Mouse (Mus musculus) R1 (cell line): ENCODE measurements around the gene Map3k7cl.

Experiments used
- DNase-seq: peaks from one replicate; pipeline ENCODE4 v3.0.0-alpha.2; 2018; ENCODE audit warnings: low read depth, low spot score

The Map3k7cl gene

GRCm38 (mm10) chr16:87552907-87553691 lies at the start of gene Map3k7cl:
TSS of gene Map3k7cl (plus strand) at chr16:87553330.
- no peak for DNase-seq

GRCm38 (mm10) chr16:87511706-87512105 lies 41.4 kb upstream of the Map3k7cl start:
- no peak for DNase-seq

DNA sequence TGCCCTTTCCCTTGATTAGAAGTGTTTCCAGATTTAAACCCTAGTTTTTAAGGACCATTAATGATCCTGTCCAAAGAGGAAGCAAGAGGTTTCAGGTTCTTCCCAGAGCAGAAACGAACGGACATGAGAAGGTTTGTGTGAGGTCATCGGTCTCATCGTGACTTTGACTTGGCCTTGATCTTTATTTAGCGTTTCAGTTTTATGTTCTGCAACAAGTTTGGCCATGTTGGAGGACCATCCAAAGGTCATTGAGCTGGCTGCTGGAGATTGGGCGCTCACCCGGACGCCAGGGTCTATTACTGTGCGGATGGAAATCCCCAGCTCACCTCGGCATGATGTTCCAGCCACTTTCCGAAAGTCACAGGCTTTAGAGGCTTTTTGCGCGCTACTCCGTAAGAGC lies 40.8 kb upstream of the Map3k7cl start:
- DNase-seq, result no peak

DNA sequence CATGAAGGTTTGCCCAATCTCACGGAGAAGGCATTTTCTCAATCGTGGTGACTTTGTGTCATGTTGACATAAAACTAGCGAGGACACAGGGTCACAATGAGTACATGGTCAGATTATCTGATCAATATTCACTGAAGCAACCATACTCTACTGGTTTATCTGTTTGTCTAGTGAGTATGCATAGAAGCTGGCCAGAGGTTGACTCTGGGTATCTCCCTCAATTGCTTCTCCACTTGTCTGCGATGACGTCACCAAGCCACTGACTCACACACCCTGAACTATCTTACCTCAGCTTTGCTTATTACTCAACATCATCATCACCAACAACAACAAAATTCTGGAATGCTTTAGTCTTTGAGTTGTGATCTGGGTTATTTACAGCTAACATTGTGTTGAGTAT lies 28.9 kb upstream of the Map3k7cl start:
- DNase-seq, result no peak

- DNase-seq, result no peak
Observed at GRCm38 (mm10) chr16:87527553-87528249, 25.4 kb upstream of the Map3k7cl start.

GRCm38 (mm10) chr16:87528755-87529154 lies 24.4 kb upstream of the Map3k7cl start:
- no peak for DNase-seq

DNA sequence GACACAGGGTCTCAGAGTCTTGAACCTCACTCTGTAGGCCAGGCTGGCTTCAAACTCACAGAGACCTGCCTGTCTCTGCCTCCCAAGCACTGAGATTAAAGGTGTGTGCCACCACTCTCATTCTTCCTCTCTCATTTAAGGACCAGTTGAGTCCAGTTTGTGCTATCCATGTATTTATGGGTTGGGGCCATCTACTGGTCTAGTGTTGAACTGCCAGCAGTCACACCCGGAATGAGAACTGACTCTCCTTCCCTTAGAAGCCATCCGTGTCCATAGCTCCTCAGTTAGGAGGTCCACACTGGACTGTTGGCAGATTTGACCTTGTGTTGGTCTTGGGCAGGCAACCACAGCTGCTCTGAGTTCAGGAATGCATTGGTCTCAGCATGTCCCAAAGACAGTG lies 4.8 kb upstream of the Map3k7cl start:
- DNase-seq, result peak; percentile 59

DNA sequence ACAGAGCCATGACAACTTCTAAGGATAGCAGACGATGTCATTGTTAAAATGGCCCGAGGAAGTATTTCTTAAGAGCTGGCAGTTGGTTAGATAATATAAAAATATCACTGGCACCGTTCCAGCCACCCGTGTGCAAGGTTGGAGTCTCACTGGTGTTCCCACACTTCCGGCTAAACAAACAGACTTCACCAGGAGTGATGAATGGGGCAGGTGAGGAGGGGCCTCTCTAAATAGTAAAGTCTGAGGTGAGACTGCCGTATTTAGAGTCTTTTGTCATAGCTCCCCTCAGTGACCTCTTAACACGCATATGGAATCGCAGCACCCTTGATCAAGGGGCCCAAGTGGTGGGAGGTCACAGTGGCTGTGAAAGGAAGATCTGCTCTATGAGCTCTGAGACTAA lies 3.2 kb downstream of the Map3k7cl start:
- DNase-seq, result no peak

DNA sequence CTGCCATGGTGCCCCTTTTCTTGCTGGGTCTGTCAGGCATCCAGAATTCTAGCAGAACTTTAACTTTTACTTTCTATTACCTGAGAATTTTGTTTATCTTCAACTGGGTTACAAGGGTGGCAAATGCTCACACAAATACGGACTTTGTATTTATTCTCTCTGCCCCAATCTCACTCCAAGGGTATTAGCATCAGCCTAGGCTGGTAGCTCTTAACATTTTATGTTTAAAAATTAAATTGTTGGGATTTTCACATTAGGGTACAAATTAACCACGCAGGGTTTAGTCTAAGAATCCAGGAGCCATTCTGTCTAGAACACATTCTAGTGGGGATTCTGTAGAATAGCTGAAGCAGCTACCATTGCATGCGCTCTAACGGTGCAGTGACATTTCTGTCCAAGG lies 8.4 kb downstream of the Map3k7cl start:
- DNase-seq, result no peak

GRCm38 (mm10) chr16:87563524-87563923 lies 10.4 kb downstream of the Map3k7cl start:
- DNase-seq, result no peak

DNA sequence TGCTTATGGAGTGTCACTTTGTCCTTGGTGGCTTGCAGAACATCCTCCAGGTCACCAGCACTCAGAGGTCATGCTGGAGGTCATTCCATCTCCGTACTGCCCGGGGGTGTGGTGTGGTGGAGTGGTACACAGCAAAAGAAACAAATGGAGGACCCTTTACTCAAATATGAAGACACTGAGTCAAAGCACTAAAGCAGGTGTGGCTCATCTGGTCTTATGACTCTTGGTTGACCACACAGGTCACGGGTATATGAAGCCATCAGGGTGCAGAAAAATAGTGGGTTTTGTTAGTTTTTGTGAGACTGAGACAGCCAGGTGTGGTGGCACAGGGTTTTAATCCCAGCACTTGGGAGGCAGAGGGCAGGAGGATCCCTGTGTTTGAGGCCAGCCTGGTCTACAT lies 11.4 kb downstream of the Map3k7cl start:
- no peak for DNase-seq

- DNase-seq, result no peak
Observed at GRCm38 (mm10) chr16:87567572-87567971, 14.4 kb downstream of the Map3k7cl start.

GRCm38 (mm10) chr16:87568241-87568640 lies 15.1 kb downstream of the Map3k7cl start:
- DNase-seq, result no peak

- DNase-seq, result no peak
Observed at GRCm38 (mm10) chr16:87569576-87570105, 16.5 kb downstream of the Map3k7cl start.

GRCm38 (mm10) chr16:87570334-87570733 lies 17.2 kb downstream of the Map3k7cl start:
- DNase-seq, result no peak

GRCm38 (mm10) chr16:87573409-87573808 lies 20.3 kb downstream of the Map3k7cl start:
- DNase-seq, result no peak

DNA sequence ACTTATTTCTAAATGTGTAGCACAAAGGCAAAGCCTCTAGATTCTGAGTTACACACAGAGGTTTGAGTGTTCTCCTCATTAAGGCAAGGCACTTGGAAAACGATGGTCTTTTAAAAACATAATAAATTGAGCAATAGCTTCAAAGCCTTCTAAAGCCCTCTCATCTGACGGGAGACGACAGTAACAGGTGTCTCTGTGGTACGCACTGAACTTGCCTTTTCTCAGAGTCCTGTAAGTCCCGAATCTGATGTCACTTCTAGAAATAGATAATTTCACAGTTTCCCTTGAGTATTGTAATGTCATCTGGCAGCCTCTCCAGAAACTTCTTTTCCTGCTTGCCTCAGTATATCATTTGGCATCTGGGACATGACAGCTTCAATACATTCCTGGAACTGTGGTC lies 21.0 kb downstream of the Map3k7cl start:
- no peak for DNase-seq

DNA sequence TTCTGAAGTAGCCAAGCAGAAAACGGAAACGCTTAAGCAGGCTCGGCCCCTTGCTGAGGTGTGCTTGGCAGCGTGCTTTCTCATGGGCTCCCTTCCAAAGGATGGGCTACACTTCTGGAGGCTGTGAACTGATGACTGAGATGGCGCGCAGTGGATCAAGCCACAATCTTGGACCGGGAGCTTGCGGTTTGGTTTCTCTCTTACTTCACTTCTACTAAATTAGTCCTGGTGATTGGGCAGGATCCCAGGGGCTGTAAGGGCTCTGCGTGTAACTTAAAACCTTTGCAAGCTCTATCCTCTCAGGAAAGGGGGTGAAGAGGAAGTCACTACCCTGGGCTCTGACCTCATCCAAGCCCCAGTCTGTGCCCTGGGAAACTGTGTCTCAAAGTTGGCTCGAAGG lies 22.5 kb downstream of the Map3k7cl start:
- DNase-seq, result no peak

- peak; percentile 57 for DNase-seq
Observed at GRCm38 (mm10) chr16:87578881-87579280, 25.8 kb downstream of the Map3k7cl start.

DNA sequence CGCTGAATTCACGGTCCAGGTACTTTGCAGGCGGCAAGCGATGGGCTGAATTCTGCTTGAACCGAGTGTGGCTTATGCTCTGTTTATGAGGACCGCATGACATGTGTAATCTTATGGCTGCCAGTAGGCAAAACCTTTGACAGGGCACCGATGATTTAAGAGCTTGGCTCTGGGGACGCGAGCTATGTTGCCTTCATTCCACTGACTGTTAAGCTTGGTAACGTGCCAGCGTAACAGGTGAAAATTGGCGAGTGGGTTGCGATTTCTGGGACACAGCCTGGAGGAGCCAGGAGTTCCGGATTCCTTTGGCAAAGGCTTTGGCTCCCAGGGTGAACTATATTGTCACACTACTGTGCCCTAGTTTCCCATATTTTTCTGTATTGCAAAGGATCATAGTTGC lies 26.3 kb downstream of the Map3k7cl start:
- DNase-seq, result no peak

DNA sequence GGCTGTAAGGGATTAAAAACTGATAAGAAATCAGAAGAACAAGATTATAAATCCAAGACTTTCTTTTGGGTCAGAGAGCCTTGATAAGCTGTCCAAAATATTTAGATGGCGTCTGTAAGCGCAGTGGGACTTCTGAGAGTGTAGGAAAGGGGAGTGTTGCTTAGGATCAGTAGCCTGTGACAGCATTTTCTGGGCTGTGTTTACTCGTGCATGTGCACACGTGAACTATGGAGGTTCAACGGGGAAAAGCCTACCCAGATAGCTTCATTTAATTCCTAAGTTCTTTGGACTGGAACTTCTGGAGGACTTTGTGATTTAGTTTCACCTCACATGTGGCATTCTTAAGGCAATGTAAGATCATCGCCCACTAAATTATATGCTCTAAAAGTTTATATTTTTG lies 29.6 kb downstream of the Map3k7cl start:
- DNase-seq, result no peak

DNA sequence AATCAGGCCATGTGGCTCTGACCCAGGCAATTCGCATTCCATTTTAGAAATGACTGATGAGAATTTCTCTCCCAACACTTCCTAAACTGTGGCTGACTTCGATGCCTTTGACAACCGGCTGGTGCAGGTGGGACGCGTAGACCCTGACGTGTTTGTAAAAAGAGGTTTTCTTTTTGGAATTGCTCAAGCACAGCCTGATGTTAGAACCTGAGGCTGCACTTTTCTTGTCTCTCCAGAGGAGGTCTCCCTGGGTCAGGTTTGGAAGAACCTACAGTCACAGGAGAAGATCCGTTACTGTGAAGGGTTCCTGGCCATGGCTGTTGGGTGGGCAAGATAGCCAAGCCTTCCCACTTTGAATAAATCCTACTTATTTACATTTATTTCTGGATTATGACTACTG lies 31.5 kb downstream of the Map3k7cl start:
- DNase-seq, result peak; percentile 47
